Mouse (Mus musculus) right cerebral cortex, postnatal 4 days (tissue): Measurements from ENCODE around the gene Vsig8.

Experiments used
- DNase-seq: peaks from one replicate; pipeline ENCODE4 v3.0.0-alpha.2; 2022

Vsig8 gene

DNA sequence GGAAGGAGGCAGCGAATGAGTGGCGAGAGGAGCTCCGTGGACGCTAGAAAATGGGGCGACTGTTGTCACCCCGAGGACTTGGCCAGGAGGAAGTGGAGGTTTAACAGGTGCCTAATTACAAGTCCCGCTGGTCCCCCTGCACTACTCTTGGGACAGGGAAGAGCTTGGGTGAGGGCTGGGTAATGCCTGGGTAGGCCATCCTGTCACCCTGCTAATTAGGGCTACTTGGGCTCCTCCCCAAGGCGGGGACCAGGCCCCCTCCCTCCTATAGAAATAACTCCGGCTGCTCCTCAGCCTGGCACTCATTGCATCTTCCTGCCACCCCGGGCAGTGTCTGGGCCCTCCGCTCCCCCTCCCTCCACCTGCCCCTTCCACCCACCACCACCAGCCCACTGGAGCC, at the start of gene Vsig8:
Gene Vsig8, plus strand, starts transcription at position 301 of the 400 bp plus-strand sequence.
- no peak for DNase-seq

- DNase-seq = no peak
Measured at GRCm38 (mm10) chr1:172507001-172507400, 48.7 kb upstream of the Vsig8 start.

DNA sequence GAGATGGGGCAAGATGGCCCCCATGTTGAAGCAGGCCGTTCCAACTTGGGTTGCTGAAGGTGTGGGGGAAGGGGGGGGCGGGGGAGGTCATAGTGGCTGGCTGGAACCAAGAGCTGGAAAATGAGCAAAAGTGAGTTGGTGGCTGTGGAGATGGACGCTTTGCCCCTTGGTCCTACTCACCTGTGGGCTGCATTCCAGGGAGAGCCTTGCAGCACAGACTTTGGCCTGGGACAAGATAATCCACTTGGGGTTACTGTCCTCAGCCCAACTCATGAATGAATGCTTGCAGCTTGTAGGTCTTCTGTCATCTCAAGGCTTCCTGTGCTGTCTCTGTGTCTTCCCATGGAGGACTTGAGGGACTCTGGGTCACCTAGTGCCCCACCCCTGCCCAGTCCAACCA, 48.0 kb upstream of the Vsig8 start:
- DNase-seq = no peak

DNA sequence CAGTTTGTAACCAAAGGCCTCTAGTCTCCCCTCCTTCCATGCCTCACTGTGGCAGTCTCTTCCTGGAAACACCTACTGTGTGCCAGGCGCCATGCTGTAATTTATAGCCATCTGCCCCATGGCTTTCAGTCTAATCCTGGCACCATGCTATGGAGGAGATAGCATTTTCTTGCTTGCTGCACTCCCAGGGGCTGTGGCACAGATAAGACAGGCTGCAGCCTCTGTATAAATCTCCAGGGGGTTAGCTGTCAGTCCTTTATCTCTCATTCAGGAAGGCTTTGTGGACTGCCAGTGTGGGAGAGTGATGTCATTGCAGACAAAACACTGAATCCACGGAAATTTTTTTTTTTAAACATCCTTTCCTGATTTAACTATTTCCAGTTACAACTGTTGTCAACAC, 47.6 kb upstream of the Vsig8 start:
- no peak for DNase-seq

DNA sequence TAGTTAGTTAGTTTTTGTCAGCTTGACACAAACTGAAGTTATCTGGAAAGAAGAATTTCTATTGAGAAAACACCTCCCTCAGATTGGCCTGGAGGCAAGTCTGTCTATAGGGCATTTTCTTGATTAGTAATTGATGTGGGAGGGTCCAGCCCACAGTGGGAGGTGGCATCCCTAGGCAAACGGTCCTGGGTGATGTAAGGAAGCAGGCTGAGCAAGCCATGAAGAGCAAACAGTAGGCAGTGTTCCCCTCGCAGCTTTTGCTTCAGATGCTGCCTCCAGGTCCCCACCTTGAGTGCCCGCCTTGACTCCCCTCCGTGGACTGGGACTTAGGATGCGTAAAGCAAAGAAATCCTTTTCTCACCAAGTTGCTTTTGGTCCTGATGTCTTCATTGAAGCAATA, 46.5 kb upstream of the Vsig8 start:
- no peak for DNase-seq

DNA sequence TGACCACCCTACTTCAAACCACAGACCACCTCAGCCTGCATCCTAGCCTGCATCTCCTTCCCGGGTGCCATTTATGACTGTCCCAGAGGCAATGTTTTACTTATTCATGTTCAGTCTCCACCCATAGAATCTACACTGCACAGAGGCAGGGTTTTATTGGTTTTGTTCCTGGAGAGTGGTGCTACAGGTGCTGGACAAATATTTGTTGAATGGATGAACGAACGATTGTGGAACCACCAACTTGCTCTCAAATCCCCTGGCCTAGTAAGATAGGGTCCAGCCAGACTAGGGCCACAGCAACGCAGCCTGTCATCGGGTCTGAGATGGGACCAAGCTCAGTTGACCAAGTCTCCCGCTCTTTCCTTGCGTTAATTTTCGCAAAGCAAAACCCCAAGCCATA, 45.8 kb upstream of the Vsig8 start:
- no peak for DNase-seq

DNA sequence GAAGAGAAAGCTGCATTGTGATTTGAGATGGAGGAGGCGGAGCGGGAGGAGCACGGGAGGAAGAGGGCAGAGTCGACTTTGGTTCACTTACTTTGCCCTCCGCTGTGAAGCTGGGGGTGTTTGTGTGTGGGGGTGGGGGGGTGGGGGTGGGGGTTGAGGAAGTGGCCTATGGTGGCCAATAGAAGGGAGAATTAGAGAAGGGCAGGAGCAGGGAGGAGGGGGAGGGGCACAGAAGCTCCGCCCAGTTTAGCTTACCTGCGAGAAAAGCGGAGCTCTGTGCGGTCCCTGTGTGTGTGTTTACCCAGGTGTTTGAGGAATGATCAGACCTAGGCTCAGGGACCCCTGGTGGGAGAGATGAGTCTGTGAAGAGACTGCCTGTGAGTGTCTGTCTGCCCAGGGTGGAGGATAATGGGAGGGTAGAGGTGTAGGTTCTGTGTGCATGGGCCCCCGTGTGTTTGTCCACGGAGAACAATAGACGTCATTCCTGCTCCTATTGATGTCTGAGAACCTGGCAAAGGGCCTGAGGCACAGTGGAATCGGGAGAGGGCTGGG, 45.2 kb upstream of the Vsig8 start:
- no peak for DNase-seq

DNA sequence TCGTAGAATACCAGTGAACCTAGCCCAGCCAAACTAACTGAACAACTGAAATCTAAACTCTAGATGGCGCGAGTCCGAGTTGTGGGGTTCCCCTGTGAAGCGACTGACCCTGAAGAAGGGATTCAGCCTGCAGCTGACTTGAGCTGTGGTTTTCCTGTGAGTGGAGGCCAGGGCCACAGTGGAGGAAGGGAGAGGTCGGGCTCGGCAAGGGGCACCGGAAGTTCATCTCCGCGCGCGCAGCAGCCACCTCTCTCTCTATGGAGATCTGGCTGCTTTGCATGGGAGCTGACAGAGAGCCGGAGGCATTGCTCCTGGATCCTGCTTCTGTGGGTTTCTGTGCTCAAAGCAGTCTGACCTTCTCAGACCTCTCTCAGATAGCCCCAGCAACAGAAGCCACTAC, 42.8 kb upstream of the Vsig8 start:
- no peak for DNase-seq

- no peak for DNase-seq
Measured at GRCm38 (mm10) chr1:172513525-172514212, 42.1 kb upstream of the Vsig8 start.

- DNase-seq = no peak
Measured at GRCm38 (mm10) chr1:172514213-172514529, 41.6 kb upstream of the Vsig8 start.

GRCm38 (mm10) chr1:172514551-172515268, 41.0 kb upstream of the Vsig8 start:
- no peak for DNase-seq

DNA sequence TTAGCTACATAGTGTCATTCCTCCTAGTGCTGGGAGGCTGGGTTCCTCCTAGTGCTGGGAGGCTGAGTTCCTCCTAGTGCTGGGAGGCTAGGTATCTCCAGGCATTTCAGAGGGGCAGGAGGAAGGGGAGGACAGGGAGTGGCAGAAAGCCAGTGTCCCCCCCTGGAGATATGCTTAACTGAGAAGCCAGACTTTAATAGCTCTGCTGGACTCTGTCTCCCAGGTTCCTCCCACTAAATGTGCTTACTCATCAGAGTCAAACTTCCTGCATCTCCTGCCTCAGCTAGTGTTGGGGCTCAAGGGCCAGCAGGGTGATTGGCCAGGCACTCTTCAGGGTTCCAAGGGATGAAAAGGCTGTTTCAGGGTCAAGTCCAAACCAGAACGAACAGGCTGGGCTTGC, 40.3 kb upstream of the Vsig8 start:
- DNase-seq = no peak

GRCm38 (mm10) chr1:172518013-172518412, 37.7 kb upstream of the Vsig8 start:
- DNase-seq = no peak

DNA sequence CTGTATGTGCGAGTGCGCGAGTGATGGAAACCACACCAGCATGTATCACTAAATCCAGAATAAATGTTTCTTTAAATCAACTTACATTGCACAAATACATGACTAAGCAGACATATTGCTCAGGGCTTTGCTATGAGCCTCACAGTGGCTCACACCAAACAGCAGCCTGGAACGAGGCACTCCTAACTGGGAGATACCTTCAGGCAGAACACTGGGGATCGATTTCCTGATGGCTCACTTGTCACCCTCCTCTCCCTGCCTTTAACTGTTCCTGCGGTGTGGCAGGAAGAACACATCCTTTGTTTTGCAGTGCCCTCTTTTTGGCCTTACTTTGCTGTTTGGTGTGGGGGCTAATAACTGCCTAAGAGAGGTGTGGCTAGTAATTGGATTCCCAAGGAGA, 36.1 kb upstream of the Vsig8 start:
- DNase-seq = no peak

DNA sequence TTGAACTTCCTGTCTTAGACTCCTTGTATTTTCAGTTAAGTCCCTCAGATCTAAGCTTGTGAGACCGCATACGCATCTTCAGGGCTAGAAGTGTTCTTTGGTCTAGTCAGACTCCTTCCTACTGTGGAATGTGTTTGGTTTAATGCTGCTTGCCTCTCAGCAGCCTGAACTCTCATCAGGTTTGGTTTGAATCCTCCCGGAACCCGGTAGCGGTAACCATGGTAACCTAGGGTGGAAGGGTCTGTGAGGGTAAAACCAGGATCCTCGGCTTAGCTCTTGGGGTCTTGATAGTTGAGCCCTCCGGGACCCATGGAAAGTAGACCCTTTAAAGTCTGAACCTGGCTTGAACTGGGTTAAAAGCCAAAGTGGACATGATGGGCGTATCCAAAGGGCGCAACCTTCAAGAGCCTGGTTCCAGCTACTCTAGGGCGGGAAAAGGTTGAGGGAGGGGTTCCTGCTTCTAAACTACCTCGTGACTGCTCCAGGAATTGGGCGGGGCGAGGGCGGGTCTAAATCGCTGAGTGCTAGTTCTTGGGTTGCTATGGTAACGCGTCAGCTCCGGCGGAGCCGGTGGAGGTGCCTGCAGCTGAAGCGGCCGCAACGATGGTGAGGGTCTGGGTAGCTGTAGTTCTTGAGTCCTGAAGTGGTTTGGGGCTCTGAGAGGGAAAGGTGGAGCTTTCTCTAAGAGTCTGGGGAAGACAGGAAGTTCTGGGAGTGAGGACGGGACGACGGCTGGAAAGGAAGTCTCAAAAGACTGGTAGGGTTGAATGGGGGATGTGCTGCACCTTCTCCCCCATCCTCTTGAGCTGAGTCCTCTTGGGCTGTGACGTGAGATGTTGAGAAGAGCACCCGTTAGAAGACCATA, 34.9 kb upstream of the Vsig8 start, which contains the start of gene Cfap45:
Gene Cfap45, plus strand, starts transcription at position 226 of the 865 bp plus-strand sequence.
- peak; percentile 82 for DNase-seq

GRCm38 (mm10) chr1:172522524-172522923, 33.2 kb upstream of the Vsig8 start:
- no peak for DNase-seq

DNA sequence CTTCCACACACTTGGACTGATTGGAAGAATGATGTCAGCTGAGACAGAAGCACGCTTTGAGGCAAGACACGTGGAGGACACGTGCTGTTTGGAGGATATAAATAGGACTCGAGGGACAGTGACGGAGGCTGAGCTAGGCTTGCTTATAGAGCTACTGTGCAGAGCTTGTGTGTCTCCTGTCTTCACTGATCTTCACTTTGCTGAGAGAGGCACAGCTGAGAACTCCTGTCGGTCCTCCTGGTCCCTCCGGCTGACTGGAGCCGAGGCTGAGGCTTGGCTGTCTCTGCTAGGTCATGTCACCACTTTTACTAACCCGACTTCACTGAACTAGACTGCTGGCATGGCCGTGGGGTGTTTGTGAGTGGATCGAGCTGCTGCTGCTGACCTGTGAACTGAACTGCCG, 32.0 kb upstream of the Vsig8 start:
- DNase-seq = no peak

GRCm38 (mm10) chr1:172525027-172525764, 30.5 kb upstream of the Vsig8 start:
- no peak for DNase-seq

GRCm38 (mm10) chr1:172525971-172526370, 29.8 kb upstream of the Vsig8 start:
- no peak for DNase-seq

DNA sequence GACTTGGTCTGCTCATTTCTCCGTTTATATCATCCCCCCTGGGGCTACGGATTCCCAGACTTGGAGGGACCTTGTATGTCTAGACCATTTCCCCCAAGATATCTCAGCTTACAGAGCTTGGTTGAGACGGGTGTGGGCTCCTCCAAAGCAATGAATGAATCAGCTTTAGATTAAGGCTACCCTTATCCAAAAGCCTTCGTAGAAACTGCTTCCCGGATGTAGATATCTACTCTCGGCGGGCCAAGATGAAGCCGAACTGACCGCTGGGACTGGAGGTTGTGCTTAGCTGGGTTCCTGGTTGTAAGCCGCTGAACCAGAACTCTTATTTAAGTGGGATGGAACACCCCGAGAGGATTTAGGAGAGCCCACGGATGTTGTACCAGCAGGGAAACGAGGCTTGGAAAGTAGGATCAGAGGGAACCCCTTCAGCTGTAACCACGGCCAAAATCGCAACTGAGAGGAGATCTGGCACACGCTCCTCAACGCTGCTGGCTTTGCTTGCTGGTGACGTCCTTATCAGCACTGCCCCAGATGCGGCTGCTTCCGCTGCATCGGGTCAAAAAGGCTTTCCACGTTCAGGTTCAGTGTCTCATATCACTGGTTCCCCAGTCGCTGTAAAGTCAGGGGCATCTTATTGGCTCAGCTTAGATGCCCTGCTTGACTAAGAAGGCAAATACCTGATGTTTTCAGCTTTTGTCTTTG, 29.2 kb upstream of the Vsig8 start:
- no peak for DNase-seq

DNA sequence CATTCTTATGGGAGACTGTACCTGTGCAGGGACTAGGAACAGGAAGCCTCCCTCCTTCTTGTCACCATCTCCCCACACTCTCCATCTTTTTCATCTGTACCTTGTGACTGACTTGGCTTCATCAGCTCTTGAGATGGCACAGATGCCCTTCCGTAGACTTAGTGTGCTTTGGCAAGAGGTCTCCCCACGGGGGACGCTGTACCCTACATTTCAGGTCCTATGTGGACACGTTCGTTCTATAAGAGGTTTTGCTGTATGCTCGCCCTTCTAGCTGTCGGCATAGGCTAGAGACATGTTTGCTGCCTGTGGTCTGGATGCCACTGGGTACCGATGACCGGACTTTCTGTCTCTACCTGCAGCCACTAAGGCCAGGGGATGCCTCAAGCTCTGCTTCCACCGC, 28.3 kb upstream of the Vsig8 start:
- no peak for DNase-seq

GRCm38 (mm10) chr1:172528701-172529100, 27.0 kb upstream of the Vsig8 start:
- DNase-seq = peak; percentile 88
